Mouse (Mus musculus): ENCODE measurements around the gene Acad8. TPM values are rescaled to one million over a fixed set of nuclear protein-coding genes. Genes with fewer than 3 reads are reported as not detected.

Gene Acad8
- polyA plus RNA-seq (2015; fragmentation: Nextera tagmentation; extraction: Ambion mirVana), result 37.8 and 42.9 TPM in 2 replicates

DNA sequence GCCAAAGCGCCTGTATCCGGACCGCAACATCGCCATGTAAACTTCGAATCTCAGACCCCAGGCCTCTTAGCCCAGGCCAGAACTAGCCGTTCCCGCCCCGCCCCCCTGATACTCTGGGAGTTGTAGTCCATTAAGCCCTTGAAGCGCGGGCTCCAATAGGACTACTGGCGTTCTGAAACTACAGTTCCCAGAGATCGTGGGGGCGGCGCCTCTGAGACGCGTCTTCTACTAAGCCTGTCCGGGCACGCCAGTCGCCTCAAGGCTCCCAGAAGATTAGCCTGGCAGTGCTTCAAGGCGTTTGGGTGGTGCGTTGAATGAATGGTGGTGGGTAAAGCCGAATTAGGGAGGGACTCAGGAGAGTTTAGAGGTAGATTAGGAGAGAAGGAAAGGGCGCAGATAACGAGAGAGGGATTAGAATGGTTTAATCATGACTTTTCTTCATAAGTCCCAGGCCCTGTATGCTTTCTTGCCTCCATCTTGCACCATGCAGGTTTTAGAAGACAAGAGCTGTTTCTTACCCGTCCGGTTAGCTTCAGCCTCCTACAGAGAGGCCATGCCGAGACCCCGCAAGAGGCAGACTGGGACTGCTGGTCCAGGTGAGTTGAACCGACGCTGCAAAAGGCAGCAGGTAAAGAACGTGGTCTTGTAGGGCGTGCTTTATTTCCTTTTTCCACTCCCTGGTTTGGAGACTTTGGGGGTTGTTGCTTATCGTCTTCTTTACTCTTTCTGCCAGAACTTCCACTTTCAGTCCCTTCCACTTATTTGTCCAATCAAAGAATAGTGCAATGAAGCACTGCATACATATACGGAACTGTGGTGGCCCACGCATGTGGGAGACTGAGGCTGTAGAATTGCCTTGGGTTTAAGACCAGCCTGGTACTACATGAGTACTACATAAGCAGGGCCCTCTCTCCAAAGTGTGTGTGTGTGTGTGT lies at the start of gene Acad8, which contains the start of gene Thyn1:
Gene Acad8 (minus strand): TSS at position 106 of the 935 bp plus-strand sequence.
Gene Thyn1 (plus strand): TSS at position 250 of the 935 bp plus-strand sequence.
- H3K4me3 ChIP-seq (ENCODE audit: low read depth, low read length), result peak within 1 kb of the TSS; percentile 68
- TF ChIP-seq CTCF (IDR thresholded peaks at IDR 0.05; ENCODE audit: low read depth), result no peak; the same call in 1 of the 2 replicates
- TF ChIP-seq EP300 (optimal IDR thresholded peaks at IDR 0.05), result no peak
- peak within 1 kb of the TSS; percentile 84 for H3K9ac ChIP-seq (ENCODE audit: low read length)
- H3K36me3 ChIP-seq (ENCODE audit: control insufficient read depth, insufficient read depth, low read length), result peaks cover 3% of the 10 kb centered on the region; the same call in 1 of the 2 replicates
- H3K27me3 ChIP-seq (ENCODE audit: control insufficient read depth, insufficient read depth, low read length), result no peaks in the 10 kb centered on the region
- H3K4me2 ChIP-seq (replicated peaks; ENCODE audit: low read depth), result peak within 1 kb of the TSS; percentile 95
- peak within 1 kb of the TSS; percentile 78 for H3K27ac ChIP-seq (replicated peaks)
- WGBS, result under 1% methylated on average over 35 of the region's 35 CpGs
- DNase-seq (ENCODE audit: low spot score), result peak; percentile 97
- no peaks in the 10 kb centered on the region for H3K9me3 ChIP-seq (ENCODE audit: control insufficient read depth, low read length)
- no peaks in the 10 kb centered on the region for H3K4me1 ChIP-seq (replicated peaks; ENCODE audit: control insufficient read depth, insufficient read depth)
- peak; percentile 100 for ATAC-seq (ENCODE audit: low FRiP score, low TSS enrichment)

DNA sequence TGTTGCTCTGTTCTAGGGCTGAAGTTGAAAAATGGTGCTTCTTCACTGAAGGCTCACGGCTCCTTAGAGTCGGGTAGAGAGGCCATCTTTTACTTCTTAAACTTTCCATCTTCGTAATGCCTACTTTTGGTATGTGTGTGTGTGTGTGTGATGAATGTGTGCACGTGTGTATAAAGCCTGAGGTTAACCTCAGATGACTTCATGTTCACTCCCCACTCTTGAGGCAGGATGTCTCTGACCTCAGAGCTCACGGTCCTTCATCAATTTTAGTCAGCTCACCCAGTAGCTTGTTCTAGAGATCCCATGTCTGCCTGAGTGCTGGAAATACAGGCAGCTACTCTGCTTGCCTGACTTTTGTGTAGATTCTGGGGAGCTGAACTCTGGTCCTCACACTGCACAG lies 44.5 kb upstream of the Acad8 start:
- Histone ChIP-seq H3K27me3 (ENCODE audit: control insufficient read depth, insufficient read depth, low read length) (no peaks in the 10 kb centered on the region), H3K27ac (replicated peaks) (no peak overlapping the region), H3K9ac (ENCODE audit: low read length) (no peak overlapping the region), H3K4me3 (ENCODE audit: low read depth, low read length) (no peak overlapping the region), H3K4me2 (replicated peaks; ENCODE audit: low read depth) (no peak overlapping the region), H3K9me3 (ENCODE audit: control insufficient read depth, low read length) (no peaks in the 10 kb centered on the region), H3K36me3 (ENCODE audit: control insufficient read depth, insufficient read depth, low read length) (peaks cover 20% of the 10 kb centered on the region), H3K4me1 (replicated peaks; ENCODE audit: control insufficient read depth, insufficient read depth) (no peaks in the 10 kb centered on the region)
- TF ChIP-seq EP300 (optimal IDR thresholded peaks at IDR 0.05) (no peak), CTCF (IDR thresholded peaks at IDR 0.05; ENCODE audit: low read depth) (no peak)
- 85% methylated on average over 5 of the region's 5 CpGs for WGBS
- DNase-seq (ENCODE audit: low spot score) (no peak), ATAC-seq (ENCODE audit: low FRiP score, low TSS enrichment) (no peak)

- Histone ChIP-seq H3K4me3 (ENCODE audit: low read depth, low read length) (peak overlapping the region; percentile 95), H3K27me3 (ENCODE audit: control insufficient read depth, insufficient read depth, low read length) (no peaks in the 10 kb centered on the region), H3K9ac (ENCODE audit: low read length) (peak overlapping the region; percentile 77), H3K4me1 (replicated peaks; ENCODE audit: control insufficient read depth, insufficient read depth) (peaks cover 7% of the 10 kb centered on the region; the same call in 1 of the 2 replicates), H3K27ac (replicated peaks) (no peak overlapping the region), H3K4me2 (replicated peaks; ENCODE audit: low read depth) (peak overlapping the region; percentile 93), H3K9me3 (ENCODE audit: control insufficient read depth, low read length) (no peaks in the 10 kb centered on the region), H3K36me3 (ENCODE audit: control insufficient read depth, insufficient read depth, low read length) (no peaks in the 10 kb centered on the region)
- under 1% methylated on average over 17 of the region's 17 CpGs for WGBS
- no peak for DNase-seq (ENCODE audit: low spot score)
- ATAC-seq (ENCODE audit: low FRiP score, low TSS enrichment), result peak; percentile 8; the same call in 1 of the 2 replicates
- no peak for TF ChIP-seq CTCF (IDR thresholded peaks at IDR 0.05; ENCODE audit: low read depth)
- no peak for TF ChIP-seq EP300 (optimal IDR thresholded peaks at IDR 0.05)
These were observed 31.4 kb upstream of the Acad8 start for GRCm38 (mm10) chr9:27030763-27031100.

- DNase-seq (ENCODE audit: low spot score) (peak; percentile 97), ATAC-seq (ENCODE audit: low FRiP score, low TSS enrichment) (peak; percentile 96)
- H3K4me1 ChIP-seq (replicated peaks; ENCODE audit: control insufficient read depth, insufficient read depth), result peaks cover 7% of the 10 kb centered on the region; the same call in 1 of the 2 replicates
- peak within 1 kb of the TSS; percentile 90 for H3K9ac ChIP-seq (ENCODE audit: low read length)
- H3K9me3 ChIP-seq (ENCODE audit: control insufficient read depth, low read length), result no peaks in the 10 kb centered on the region
- H3K27me3 ChIP-seq (ENCODE audit: control insufficient read depth, insufficient read depth, low read length), result no peaks in the 10 kb centered on the region
- TF ChIP-seq EP300 (optimal IDR thresholded peaks at IDR 0.05) (no peak), CTCF (IDR thresholded peaks at IDR 0.05; ENCODE audit: low read depth) (peak; percentile 21; the same call in 1 of the 2 replicates)
- under 1% methylated on average over 73 of the region's 80 CpGs for WGBS
- no peaks in the 10 kb centered on the region for H3K36me3 ChIP-seq (ENCODE audit: control insufficient read depth, insufficient read depth, low read length)
- H3K4me2 ChIP-seq (replicated peaks; ENCODE audit: low read depth), result peak within 1 kb of the TSS; percentile 93
- H3K27ac ChIP-seq (replicated peaks), result peak within 1 kb of the TSS; percentile 97
- H3K4me3 ChIP-seq (ENCODE audit: low read depth, low read length), result peak within 1 kb of the TSS; percentile 95
These were observed 30.7 kb upstream of the Acad8 start, which contains the start of the genes Vps26b and Ncapd3 for GRCm38 (mm10) chr9:27029828-27030762. TSS of gene Vps26b (minus strand) at chr9:27030065. TSS of gene Ncapd3 (plus strand) at chr9:27030175.

- H3K4me3 ChIP-seq (ENCODE audit: low read depth, low read length), result peak overlapping the region; percentile 95
- no peaks in the 10 kb centered on the region for H3K36me3 ChIP-seq (ENCODE audit: control insufficient read depth, insufficient read depth, low read length)
- WGBS, result under 1% methylated on average over 50 of the region's 52 CpGs
- H3K27me3 ChIP-seq (ENCODE audit: control insufficient read depth, insufficient read depth, low read length), result no peaks in the 10 kb centered on the region
- H3K9ac ChIP-seq (ENCODE audit: low read length), result peak overlapping the region; percentile 90
- DNase-seq (ENCODE audit: low spot score) (peak; percentile 60), ATAC-seq (ENCODE audit: low FRiP score, low TSS enrichment) (peak; percentile 42; the same call in 1 of the 2 replicates)
- H3K27ac ChIP-seq (replicated peaks), result peak overlapping the region; percentile 97
- peak overlapping the region; percentile 93 for H3K4me2 ChIP-seq (replicated peaks; ENCODE audit: low read depth)
- TF ChIP-seq CTCF (IDR thresholded peaks at IDR 0.05; ENCODE audit: low read depth) (peak; percentile 50), EP300 (optimal IDR thresholded peaks at IDR 0.05) (no peak)
- no peaks in the 10 kb centered on the region for H3K9me3 ChIP-seq (ENCODE audit: control insufficient read depth, low read length)
- peaks cover 7% of the 10 kb centered on the region; the same call in 1 of the 2 replicates for H3K4me1 ChIP-seq (replicated peaks; ENCODE audit: control insufficient read depth, insufficient read depth)
These were observed 29.9 kb upstream of the Acad8 start for GRCm38 (mm10) chr9:27029022-27029827.

All from stomach, postnatal 0 days (tissue).